Mouse (Mus musculus) cerebellum, adult 8-10 months (tissue): ENCODE data around the gene Cryaa.

Experiments
- DNase-seq: peaks from one replicate; pipeline ENCODE4 v3.0.0; 2022

Gene Cryaa

DNA sequence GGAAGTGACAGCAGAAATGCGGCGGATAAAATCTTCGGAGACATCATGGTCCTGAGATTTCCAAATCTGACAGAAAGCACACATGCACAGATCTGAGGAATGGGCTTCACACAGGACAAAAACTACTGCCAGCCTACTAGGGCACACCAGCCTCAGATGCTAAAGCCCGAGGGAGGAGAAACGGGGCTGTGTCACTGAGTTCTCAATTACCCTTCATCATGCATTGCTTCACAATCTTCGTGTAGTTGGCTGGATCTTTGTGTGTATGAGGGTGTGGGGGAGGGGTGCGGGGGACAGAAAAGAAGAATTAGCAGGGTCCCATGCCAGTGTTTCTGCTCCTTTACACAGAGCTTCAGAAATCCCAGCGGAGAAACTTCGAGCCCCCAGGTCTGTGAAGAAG is 36.1 kb downstream of the Cryaa start:
- DNase-seq: no peak

GRCm38 (mm10) chr17:31714125-31714524 is 36.5 kb downstream of the Cryaa start:
- DNase-seq: no peak

GRCm38 (mm10) chr17:31715006-31715405 is 37.4 kb downstream of the Cryaa start:
- DNase-seq: no peak

DNA sequence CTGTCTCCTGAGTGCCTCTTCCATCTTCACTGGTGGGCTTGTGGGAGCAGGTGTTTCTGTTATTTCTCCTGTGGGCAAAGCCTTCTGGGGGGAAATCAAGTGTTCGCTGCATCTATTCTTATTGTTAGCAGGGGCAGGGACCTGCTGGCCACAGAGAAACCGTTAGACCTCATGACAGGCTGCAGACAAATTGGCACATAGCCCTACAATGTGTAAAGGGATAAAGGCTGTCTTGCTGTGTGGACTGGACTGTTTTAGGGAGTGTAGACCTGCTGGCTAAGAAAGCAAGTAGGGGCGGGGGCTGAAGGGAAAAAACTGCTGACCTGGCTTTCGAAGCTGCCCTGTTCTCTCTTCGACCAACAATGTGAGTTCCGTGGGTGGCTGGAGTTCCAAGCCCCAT is 44.0 kb downstream of the Cryaa start:
- DNase-seq: no peak

- no peak for DNase-seq
Measured at GRCm38 (mm10) chr17:31725366-31725765, 47.8 kb downstream of the Cryaa start.

- DNase-seq: no peak
Measured at GRCm38 (mm10) chr17:31726216-31726615, 48.6 kb downstream of the Cryaa start.

DNA sequence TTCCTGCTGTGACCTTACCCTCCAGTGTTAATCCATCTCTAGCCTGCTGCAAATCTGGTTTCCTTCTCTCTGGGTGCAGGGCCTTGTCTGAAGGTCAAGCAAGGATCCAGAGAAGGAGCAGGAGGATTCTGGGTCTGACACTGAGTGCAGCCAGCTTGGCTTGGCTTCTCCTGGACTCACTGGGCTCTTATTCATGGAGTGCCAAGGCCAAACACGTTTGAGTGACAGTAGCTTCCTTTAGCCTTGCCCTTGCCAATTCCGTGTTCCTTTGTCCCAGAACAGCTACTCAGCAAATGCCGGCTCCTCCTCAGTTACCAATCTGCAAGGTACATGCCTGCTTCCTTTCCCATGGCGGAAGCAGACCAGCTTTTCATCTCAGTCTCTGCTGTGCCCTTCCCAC is 49.6 kb downstream of the Cryaa start:
- DNase-seq: no peak

GRCm38 (mm10) chr17:31728043-31728442 is 50.4 kb downstream of the Cryaa start:
- DNase-seq: no peak

- no peak for DNase-seq
Measured at GRCm38 (mm10) chr17:31728968-31729501, 51.4 kb downstream of the Cryaa start.

GRCm38 (mm10) chr17:31731038-31731437 is 53.4 kb downstream of the Cryaa start:
- DNase-seq: no peak
